Mouse (Mus musculus) midbrain, postnatal 0 days (tissue): ENCODE results near the gene Rgs10. TPM values are rescaled to one million over a fixed set of nuclear protein-coding genes. Genes with fewer than 3 reads are reported as not detected.
"Not testable (repeated sequence)": the region's sequence is repeated elsewhere in the genome, so short reads cannot be mapped to it uniquely, and the experiment has no call there.

Source experiments
- ATAC-seq: fragments of 200-750 bp; cut with Nextera tagmentation; 2 replicates; pipeline ENCODE4 v1.8.0; 2017; ENCODE audit warnings: moderate number of reproducible peaks, mild to moderate bottlenecking, moderate TSS enrichment, moderate library complexity; ENCODE audit not compliant: low FRiP score
- DNase-seq: peaks from one replicate; pipeline ENCODE4 v3.0.0-alpha.2; 2015; ENCODE audit warnings: low spot score
- H3K27ac ChIP-seq: fragments of 300-500 bp; sonication (generic); 2 replicates; pipeline ENCODE4 v1.5.1; 2014; ENCODE audit warnings: low read depth, mild to moderate bottlenecking, low read length, mixed read lengths
- H3K27me3 ChIP-seq: fragments of 300-500 bp; sonication (generic); 2 replicates; pipeline ENCODE4 v1.6.1; 2014; ENCODE audit warnings: low read length, control low read depth, mixed read lengths; ENCODE audit not compliant: insufficient read depth
- H3K36me3 ChIP-seq: fragments of 300-500 bp; sonication (generic); 2 replicates; pipeline ENCODE4 v1.6.1; 2014; ENCODE audit warnings: low read length, control low read depth, mixed read lengths; ENCODE audit not compliant: insufficient read depth
- H3K4me1 ChIP-seq: fragments of 300-500 bp; sonication (generic); 2 replicates; pipeline ENCODE4 v1.6.1; 2014; ENCODE audit warnings: mild to moderate bottlenecking, control low read depth, antibody characterized with exemption, low read length, mixed read lengths; ENCODE audit not compliant: insufficient read depth
- H3K4me2 ChIP-seq: fragments of 300-500 bp; sonication (generic); 2 replicates; pipeline ENCODE4 v1.6.1; 2014; ENCODE audit warnings: low read depth, mild to moderate bottlenecking, low read length, mixed read lengths; ENCODE audit not compliant: poor library complexity, severe bottlenecking
- H3K4me3 ChIP-seq: fragments of 300-500 bp; sonication (generic); 2 replicates; pipeline ENCODE4 v1.5.1; 2014; ENCODE audit warnings: low read depth, mild to moderate bottlenecking, low read length, moderate library complexity
- H3K9ac ChIP-seq: fragments of 300-500 bp; sonication (generic); replicated peaks from 2 replicates; pipeline ENCODE4 v1.6.1; 2014; ENCODE audit warnings: mild to moderate bottlenecking, low read length, moderate library complexity, mixed read lengths; ENCODE audit not compliant: poor library complexity, severe bottlenecking
- H3K9me3 ChIP-seq: fragments of 300-500 bp; sonication (generic); 2 replicates; pipeline ENCODE4 v1.6.1; 2016; ENCODE audit warnings: low read length, control low read depth
- CTCF ChIP-seq: IDR thresholded peaks from 2 replicates; pipeline ENCODE4 v1.5.1; 2016; ENCODE audit warnings: antibody characterized with exemption, mild to moderate bottlenecking
- whole genome bisulfite sequencing: fragments of 180-500 bp; shearing (Covaris S2); extraction: QIAGEN DNeasy Blood & Tissue Kit; methylation state at CpG from one replicate; pipeline ENCODE4 v1.1.7; 2014; 5-methylcytosine and 5-hydroxymethylcytosine counted together
- polyA plus RNA-seq: library from polyadenylated mRNA; unstranded; fragments of >200 nt; fragmentation: Nextera tagmentation; extraction: Ambion mirVana; gene quantifications from 2 replicates; pipeline ENCODE4 v1.2.1, GENCODE M21; 2015
- total RNA-seq: library from RNA; depleted of rRNA; stranded (reverse); fragments of >200 nt; gene quantifications from 2 replicates; pipeline ENCODE4 v1.2.3, GENCODE M21; 2014

The Rgs10 gene
- total and polyA plus RNA-seq, 2 experiments from 2014 or later: 84.6 to 89.3 TPM

- Histone ChIP-seq H3K27ac (no peak overlapping the region), H3K27me3 (no peaks in the 10 kb centered on the region), H3K4me2 (no peak overlapping the region), H3K36me3 (no peaks in the 10 kb centered on the region), H3K9ac (no peak overlapping the region), H3K9me3 (no peaks in the 10 kb centered on the region), H3K4me3 (no peak overlapping the region), H3K4me1 (0 out of 2 replicates have a peak, but pooled peaks cover 7% of the 10 kb centered on the region)
- 12% methylated on average over 1 of the region's 1 CpGs for WGBS
- DNase-seq (peak; percentile 86), ATAC-seq (no peak; the same call in 1 of the 2 replicates)
- peak; percentile 16; the same call in 1 of the 2 replicates for TF ChIP-seq CTCF
Observed at GRCm38 (mm10) chr7:128348608-128349007, 70.0 kb downstream of the Rgs10 start.

- 85% methylated on average over 8 of the region's 8 CpGs for WGBS
- no peak for DNase-seq
- no peaks in the 10 kb centered on the region for H3K36me3 ChIP-seq
- H3K4me2 ChIP-seq: no peak overlapping the region
- H3K4me3 ChIP-seq: no peak overlapping the region
- TF ChIP-seq CTCF: no peak
- H3K9ac ChIP-seq: no peak overlapping the region
- H3K27me3 ChIP-seq: no peaks in the 10 kb centered on the region
- no peak overlapping the region for H3K27ac ChIP-seq
- 0 out of 2 replicates have a peak, but pooled peaks cover 7% of the 10 kb centered on the region for H3K4me1 ChIP-seq
- ATAC-seq: no peak
- no peaks in the 10 kb centered on the region for H3K9me3 ChIP-seq
Observed at GRCm38 (mm10) chr7:128346991-128347390, 71.6 kb downstream of the Rgs10 start.

DNA sequence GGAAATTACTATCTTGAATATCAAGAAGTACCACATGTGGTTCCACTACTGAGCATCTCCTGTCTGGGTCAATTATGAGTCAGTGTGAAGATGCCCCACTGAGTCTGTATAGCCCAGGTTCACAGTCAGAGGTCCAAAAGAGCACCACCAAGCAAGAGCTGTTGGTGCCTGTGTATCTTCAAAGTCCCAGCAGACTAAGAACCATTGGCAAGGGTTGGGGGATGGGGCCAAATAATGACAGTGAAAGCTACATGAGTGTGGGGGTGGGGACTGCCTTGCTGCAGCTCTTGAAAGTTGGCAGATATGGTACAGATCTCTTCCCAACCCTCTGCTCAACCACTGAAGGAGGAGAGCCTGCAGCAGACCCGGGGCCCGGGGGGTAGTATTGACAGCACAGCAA lies 72.0 kb downstream of the Rgs10 start:
- Histone ChIP-seq H3K27me3 (no peaks in the 10 kb centered on the region), H3K9me3 (no peaks in the 10 kb centered on the region), H3K4me3 (no peak overlapping the region), H3K4me2 (no peak overlapping the region), H3K9ac (no peak overlapping the region), H3K4me1 (0 out of 2 replicates have a peak, but pooled peaks cover 7% of the 10 kb centered on the region), H3K27ac (no peak overlapping the region), H3K36me3 (no peaks in the 10 kb centered on the region)
- ATAC-seq: no peak
- DNase-seq: no peak
- TF ChIP-seq CTCF: no peak
- WGBS: 82% methylated on average over 2 of the region's 2 CpGs

GRCm38 (mm10) chr7:128345691-128346090 lies 72.9 kb downstream of the Rgs10 start:
- Histone ChIP-seq H3K4me3 (no peak overlapping the region), H3K27ac (no peak overlapping the region), H3K9ac (no peak overlapping the region), H3K4me1 (0 out of 2 replicates have a peak, but pooled peaks cover 7% of the 10 kb centered on the region), H3K4me2 (no peak overlapping the region), H3K27me3 (no peaks in the 10 kb centered on the region), H3K9me3 (no peaks in the 10 kb centered on the region), H3K36me3 (no peaks in the 10 kb centered on the region)
- ATAC-seq (no peak), DNase-seq (no peak)
- WGBS: 86% methylated on average over 6 of the region's 6 CpGs
- no peak for TF ChIP-seq CTCF

DNA sequence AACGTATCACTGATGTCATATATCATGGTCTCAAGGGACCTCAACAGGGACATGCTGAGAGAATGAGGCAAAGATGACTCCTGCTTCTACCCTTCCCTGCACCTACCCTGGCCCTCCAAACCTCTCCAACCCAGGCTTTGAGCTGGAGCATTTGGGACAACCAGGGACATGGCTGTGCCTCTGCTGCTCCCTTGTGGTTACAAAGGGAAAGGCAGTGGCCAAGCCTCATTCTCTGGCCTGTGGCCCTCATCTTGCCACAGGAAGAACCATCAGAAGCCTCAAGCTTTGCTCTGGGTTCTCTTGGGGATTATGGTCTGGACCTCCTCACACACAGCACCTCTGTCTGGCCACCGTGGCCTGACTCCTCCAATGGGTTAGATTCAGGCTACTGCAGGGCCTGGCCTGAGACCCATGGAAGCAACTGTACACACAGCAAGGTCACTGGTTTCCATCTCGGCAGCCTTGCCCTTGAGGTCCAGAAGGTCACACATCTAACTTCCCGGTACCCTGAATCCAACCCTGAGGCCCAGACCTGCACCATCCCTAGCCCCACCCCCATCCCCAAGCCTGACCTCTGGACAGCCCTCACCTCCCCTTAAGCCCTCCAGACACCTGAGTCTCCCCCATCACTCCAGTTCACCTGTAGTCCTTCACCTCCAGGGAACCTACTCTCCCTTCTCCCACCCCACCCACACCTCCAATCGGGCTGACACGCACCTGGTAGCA lies 73.5 kb downstream of the Rgs10 start:
- no peak for ATAC-seq
- TF ChIP-seq CTCF: peak; percentile 92
- H3K4me3 ChIP-seq: no peak overlapping the region
- peak; percentile 61 for DNase-seq
- H3K36me3 ChIP-seq: no peaks in the 10 kb centered on the region
- H3K4me2 ChIP-seq: no peak overlapping the region
- H3K9ac ChIP-seq: no peak overlapping the region
- 65% methylated on average over 6 of the region's 6 CpGs for WGBS
- H3K27me3 ChIP-seq: no peaks in the 10 kb centered on the region
- H3K9me3 ChIP-seq: no peaks in the 10 kb centered on the region
- 0 out of 2 replicates have a peak, but pooled peaks cover 7% of the 10 kb centered on the region for H3K4me1 ChIP-seq
- H3K27ac ChIP-seq: no peak overlapping the region

DNA sequence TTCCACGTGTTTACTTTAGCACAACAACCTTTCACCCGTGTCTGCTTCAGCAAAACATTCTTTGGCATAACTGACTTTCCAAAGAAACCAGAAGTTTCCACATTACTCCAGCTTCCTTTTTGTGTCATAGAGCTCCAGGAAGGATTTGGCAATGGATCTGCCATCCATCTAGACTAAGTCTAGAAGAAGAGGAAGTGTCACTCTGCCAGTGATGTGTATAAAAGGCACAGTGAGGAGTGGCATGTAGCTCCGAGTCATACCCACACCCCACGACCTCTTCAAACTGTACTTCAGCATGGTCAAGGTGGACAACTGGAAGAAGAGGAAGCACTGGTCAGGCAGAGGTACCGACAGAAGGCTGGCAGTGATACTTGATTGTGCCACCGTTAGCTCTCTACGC lies 74.1 kb downstream of the Rgs10 start:
- H3K27me3 ChIP-seq: no peaks in the 10 kb centered on the region
- no peak overlapping the region for H3K27ac ChIP-seq
- no peak overlapping the region for H3K9ac ChIP-seq
- 84% methylated on average over 7 of the region's 7 CpGs for WGBS
- no peak for ATAC-seq
- no peak for DNase-seq
- no peak overlapping the region for H3K4me3 ChIP-seq
- no peaks in the 10 kb centered on the region for H3K9me3 ChIP-seq
- H3K4me1 ChIP-seq: 0 out of 2 replicates have a peak, but pooled peaks cover 7% of the 10 kb centered on the region
- no peak overlapping the region for H3K4me2 ChIP-seq
- no peaks in the 10 kb centered on the region for H3K36me3 ChIP-seq
- TF ChIP-seq CTCF: no peak

GRCm38 (mm10) chr7:128342691-128343090 lies 75.9 kb downstream of the Rgs10 start:
- H3K4me2 ChIP-seq, DNase-seq, H3K4me3 ChIP-seq, H3K9me3 ChIP-seq, ATAC-seq, H3K36me3 ChIP-seq, H3K27me3 ChIP-seq, H3K27ac ChIP-seq, H3K4me1 ChIP-seq, H3K9ac ChIP-seq: not testable (repeated sequence)
- 86% methylated on average over 7 of the region's 10 CpGs for WGBS

DNA sequence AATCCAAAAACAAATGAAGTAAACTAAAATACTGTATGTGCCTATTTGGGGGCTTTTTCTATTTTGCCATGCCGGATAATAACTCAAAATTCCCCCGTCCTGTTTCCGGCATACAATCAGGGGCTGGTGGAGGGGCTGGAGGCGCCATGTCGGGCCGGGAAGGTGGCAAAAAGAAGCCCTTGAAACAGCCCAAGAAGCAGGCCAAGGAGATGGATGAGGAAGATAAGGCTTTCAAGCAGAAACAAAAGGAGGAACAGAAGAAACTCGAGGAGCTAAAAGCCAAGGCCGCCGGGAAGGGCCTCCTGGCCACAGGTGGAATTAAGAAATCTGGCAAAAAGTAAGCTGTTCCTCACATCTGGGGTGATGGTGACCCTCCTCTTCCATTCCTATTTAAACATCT lies 78.2 kb downstream of the Rgs10 start:
- H3K4me2 ChIP-seq, H3K27me3 ChIP-seq, H3K27ac ChIP-seq, H3K4me3 ChIP-seq, H3K36me3 ChIP-seq, H3K4me1 ChIP-seq, H3K9me3 ChIP-seq, H3K9ac ChIP-seq, DNase-seq, ATAC-seq: not testable (repeated sequence)
- WGBS: 85% methylated on average over 9 of the region's 9 CpGs
